Mouse (Mus musculus) G1E (cell line): Measurements from ENCODE around the gene Dkk3.

Experiments
- CTCF ChIP-seq: IDR thresholded peaks from 2 replicates; pipeline ENCODE4 v1.5.1; 2012; ENCODE audit warnings: low read depth, low read length, inconsistent platforms, mixed read lengths
- GATA1 ChIP-seq: IDR thresholded peaks from 2 replicates; pipeline ENCODE4 v1.6.1; 2012; ENCODE audit warnings: borderline replicate concordance, low read length, inconsistent platforms, mixed read lengths
- POLR2AphosphoS5 ChIP-seq: IDR thresholded peaks from 2 replicates; pipeline ENCODE4 v1.6.1; 2012; ENCODE audit warnings: low read depth, low read length, inconsistent platforms; ENCODE audit not compliant: insufficient replicate concordance

GRCm38 (mm10) chr7:112158942-112159341 is at the start of gene Dkk3:
- TF ChIP-seq CTCF: no peak
- no peak for TF ChIP-seq POLR2AphosphoS5
- no peak for TF ChIP-seq GATA1
